Mouse (Mus musculus) limb, embryonic 15.5 days (tissue): Measurements from ENCODE around the gene Gpbar1. TPM values are rescaled to one million over a fixed set of nuclear protein-coding genes. Genes with fewer than 3 reads are reported as not detected.

Source experiments
- ATAC-seq: fragments of 200-750 bp; cut with Nextera tagmentation; 2 replicates; pipeline ENCODE4 v1.8.0; 2017; ENCODE audit warnings: low read depth, moderate TSS enrichment; ENCODE audit not compliant: insufficient number of reproducible peaks, low FRiP score, low TSS enrichment
- H3K27ac ChIP-seq: fragments of 300-500 bp; sonication (generic); 2 replicates; pipeline ENCODE4 v1.5.1; 2015; ENCODE audit warnings: moderate library complexity, mild to moderate bottlenecking, inconsistent platforms
- H3K27me3 ChIP-seq: fragments of 300-500 bp; sonication (generic); 2 replicates; pipeline ENCODE4 v1.6.1; 2015; ENCODE audit warnings: inconsistent platforms
- H3K36me3 ChIP-seq: fragments of 300-500 bp; sonication (generic); 2 replicates; pipeline ENCODE4 v1.6.1; 2015; ENCODE audit warnings: inconsistent platforms
- H3K4me1 ChIP-seq: fragments of 300-500 bp; sonication (generic); 2 replicates; pipeline ENCODE4 v1.6.1; 2015; ENCODE audit warnings: inconsistent platforms
- H3K4me2 ChIP-seq: fragments of 300-500 bp; sonication (generic); 2 replicates; pipeline ENCODE4 v1.6.1; 2015; ENCODE audit warnings: mild to moderate bottlenecking, inconsistent platforms
- H3K4me3 ChIP-seq: fragments of 300-500 bp; sonication (generic); 2 replicates; pipeline ENCODE4 v1.5.1; 2015; ENCODE audit warnings: mild to moderate bottlenecking, inconsistent platforms
- H3K9ac ChIP-seq: fragments of 300-500 bp; sonication (generic); 2 replicates; pipeline ENCODE4 v1.6.1; 2015; ENCODE audit warnings: inconsistent platforms
- H3K9me3 ChIP-seq: fragments of 300-500 bp; sonication (generic); 2 replicates; pipeline ENCODE4 v1.6.1; 2016; ENCODE audit warnings: inconsistent platforms
- WGBS: fragments of 180-500 bp; shearing (Covaris S2); methylation state at CpG from one replicate; pipeline ENCODE4 v1.1.7; 2015; 5-methylcytosine and 5-hydroxymethylcytosine counted together
- polyA plus RNA-seq: library from polyadenylated mRNA; unstranded; fragments of >200 nt; fragmentation: Nextera tagmentation; extraction: Ambion mirVana; gene quantifications from 2 replicates; pipeline ENCODE4 v1.2.1, GENCODE M21; 2015

Gpbar1 gene
- polyA plus RNA-seq, 1 experiment from 2014 or later: 0.18 TPM

DNA sequence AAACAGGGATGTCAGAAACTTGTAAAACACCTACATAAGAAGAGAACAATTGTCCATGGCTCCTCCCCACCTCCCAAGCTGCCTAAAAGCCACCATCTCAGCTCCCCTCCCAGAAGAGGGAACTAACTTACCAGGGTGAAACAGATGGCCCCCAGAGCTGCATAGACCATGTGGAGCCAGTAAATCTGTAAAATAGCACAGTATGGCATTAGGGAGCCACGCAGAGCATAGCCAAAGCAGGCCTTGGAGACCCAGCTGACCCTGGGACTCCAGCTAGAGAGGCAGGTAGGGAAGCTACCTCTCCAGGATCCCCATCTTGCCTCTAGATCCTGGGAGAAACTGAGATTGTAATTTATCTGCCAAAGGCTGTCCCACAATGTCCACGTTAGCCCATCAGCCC lies 11.4 kb downstream of the Gpbar1 start:
- Histone ChIP-seq H3K36me3 (peaks cover 61% of the 10 kb centered on the region), H3K4me1 (peaks cover 38% of the 10 kb centered on the region), H3K4me3 (no peak overlapping the region), H3K9ac (no peak overlapping the region), H3K27me3 (no peaks in the 10 kb centered on the region), H3K4me2 (no peak overlapping the region), H3K27ac (peak overlapping the region; percentile 5; the same call in 1 of the 2 replicates), H3K9me3 (no peaks in the 10 kb centered on the region)
- WGBS: 76% methylated on average over 2 of the region's 2 CpGs
- ATAC-seq: no peak

DNA sequence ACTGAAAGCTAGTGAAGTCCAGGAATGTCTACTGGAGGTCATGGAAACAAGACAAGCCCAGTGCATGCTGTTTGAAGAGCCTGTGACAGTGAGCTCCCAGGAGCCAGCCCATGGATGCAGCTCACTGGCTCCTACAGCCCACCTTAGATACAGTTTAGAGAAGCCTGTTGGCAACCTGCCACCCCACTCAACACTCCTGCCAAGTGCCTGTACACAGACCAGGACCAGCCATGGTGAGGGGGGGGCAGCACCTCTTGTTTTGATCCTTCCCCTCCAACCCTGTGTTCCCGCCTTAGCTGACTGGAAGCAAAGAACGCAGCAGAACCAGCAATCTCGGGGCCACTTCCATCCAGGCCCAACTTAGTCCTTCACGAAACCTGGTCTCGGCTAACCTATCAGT lies 11.8 kb downstream of the Gpbar1 start:
- H3K4me3 ChIP-seq: no peak overlapping the region
- H3K36me3 ChIP-seq: peaks cover 61% of the 10 kb centered on the region
- H3K4me2 ChIP-seq: no peak overlapping the region
- no peaks in the 10 kb centered on the region for H3K27me3 ChIP-seq
- H3K9ac ChIP-seq: no peak overlapping the region
- peaks cover 41% of the 10 kb centered on the region for H3K4me1 ChIP-seq
- H3K9me3 ChIP-seq: no peaks in the 10 kb centered on the region
- WGBS: 78% methylated on average over 5 of the region's 5 CpGs
- peak overlapping the region; percentile 5; the same call in 1 of the 2 replicates for H3K27ac ChIP-seq
- ATAC-seq: no peak

DNA sequence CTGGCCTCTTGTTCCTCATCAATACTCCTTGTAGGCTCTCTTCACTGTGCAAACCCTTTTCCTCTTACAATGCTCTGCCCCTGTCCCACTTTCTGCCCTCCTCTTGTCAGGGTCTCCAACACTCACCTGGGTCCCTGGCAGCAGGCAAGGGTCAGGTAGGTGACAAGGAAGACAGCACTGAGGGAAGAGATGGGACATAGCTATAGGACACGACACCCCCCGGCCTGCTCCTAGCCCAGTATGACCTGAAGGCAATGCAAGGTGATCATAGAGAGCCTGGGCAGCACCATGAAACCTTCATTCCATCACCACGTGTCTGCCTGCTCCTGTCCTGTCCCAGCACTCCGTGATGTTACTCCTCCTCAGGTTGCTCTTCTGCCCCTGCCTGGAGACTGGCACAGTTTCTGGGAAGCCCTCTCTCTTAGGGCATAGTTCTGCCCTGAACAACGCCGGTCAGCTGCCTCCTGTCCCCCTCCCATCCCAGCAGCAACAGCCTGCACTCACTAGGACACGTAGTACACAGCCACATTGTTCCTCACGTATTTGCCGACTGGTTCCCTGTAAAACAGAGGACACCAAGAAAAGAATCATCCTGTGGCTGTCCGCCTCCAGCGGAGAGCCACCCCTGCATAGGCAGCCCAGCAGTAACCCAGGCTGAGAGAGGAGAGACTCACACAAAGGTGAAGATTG lies 14.1 kb downstream of the Gpbar1 start:
- H3K9ac ChIP-seq: no peak overlapping the region
- no peak overlapping the region for H3K27ac ChIP-seq
- H3K4me2 ChIP-seq: no peak overlapping the region
- H3K36me3 ChIP-seq: peaks cover 61% of the 10 kb centered on the region
- H3K9me3 ChIP-seq: no peaks in the 10 kb centered on the region
- no peak overlapping the region for H3K4me3 ChIP-seq
- 86% methylated on average over 11 of the region's 11 CpGs for WGBS
- H3K4me1 ChIP-seq: peaks cover 52% of the 10 kb centered on the region
- no peak for ATAC-seq
- H3K27me3 ChIP-seq: no peaks in the 10 kb centered on the region

DNA sequence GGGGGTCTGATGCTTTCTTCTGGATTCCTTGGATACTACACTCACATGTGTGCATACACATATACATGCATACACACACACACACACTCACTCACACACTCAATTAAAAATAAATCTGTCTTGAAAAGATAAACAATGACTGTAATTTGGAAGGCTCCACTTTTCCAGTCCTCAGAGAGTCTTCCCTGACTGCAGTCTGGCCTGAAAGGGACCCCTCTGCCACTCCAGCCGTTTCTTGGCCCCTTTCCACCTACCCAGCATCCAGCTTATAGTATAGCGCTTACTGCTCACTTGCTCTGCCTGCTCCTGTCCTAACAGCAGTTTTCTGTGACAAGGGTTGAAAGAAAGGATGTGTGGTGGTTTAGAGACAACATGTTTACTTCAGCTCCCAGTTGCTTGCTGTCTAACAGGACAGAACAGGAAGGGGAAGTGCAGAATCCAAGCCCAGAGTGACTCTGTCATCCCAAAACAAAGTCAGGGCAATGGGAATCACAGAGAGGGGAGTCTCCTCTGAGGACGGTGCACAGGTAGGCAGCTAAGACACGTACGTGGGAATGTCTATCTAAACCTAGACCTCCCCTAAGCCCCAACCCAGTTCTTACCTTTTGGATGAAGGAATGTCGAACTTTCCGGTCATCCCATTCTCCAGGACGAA lies 15.1 kb downstream of the Gpbar1 start:
- 84% methylated on average over 8 of the region's 8 CpGs for WGBS
- no peak for ATAC-seq
- no peaks in the 10 kb centered on the region for H3K27me3 ChIP-seq
- no peak overlapping the region for H3K27ac ChIP-seq
- no peak overlapping the region for H3K4me2 ChIP-seq
- no peak overlapping the region for H3K9ac ChIP-seq
- peaks cover 56% of the 10 kb centered on the region for H3K36me3 ChIP-seq
- H3K4me1 ChIP-seq: peaks cover 56% of the 10 kb centered on the region
- no peaks in the 10 kb centered on the region for H3K9me3 ChIP-seq
- no peak overlapping the region for H3K4me3 ChIP-seq

DNA sequence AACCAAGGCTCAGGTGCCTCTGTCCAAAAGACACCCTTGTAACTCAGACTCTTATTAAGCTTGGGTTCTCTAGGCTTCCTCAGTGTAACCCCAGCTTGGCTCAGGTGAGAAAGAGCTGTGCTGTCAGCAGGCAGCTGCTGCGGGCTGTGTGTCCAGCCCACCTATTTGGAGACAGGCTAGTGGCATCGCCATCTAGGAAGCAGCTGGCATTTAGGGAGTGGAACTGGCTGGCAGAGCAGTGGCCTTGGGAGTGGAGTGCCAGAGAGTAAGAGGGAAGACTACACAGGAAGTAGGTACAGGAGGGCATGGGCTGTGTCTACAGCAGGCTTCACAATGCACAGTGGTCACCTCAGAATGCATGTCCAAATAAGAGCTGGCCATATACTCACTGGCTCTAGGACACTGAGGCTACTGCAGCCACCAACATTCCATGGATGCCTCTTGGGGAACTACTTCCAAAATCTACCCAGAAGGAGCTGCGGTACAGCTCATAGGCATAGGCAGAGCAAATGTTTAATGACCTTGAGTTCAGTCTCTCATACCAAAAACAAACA lies 15.8 kb downstream of the Gpbar1 start:
- peaks cover 49% of the 10 kb centered on the region for H3K36me3 ChIP-seq
- no peak overlapping the region for H3K9ac ChIP-seq
- peak overlapping the region; percentile 34; the same call in 1 of the 2 replicates for H3K27ac ChIP-seq
- no peaks in the 10 kb centered on the region for H3K9me3 ChIP-seq
- WGBS: 86% methylated on average over 3 of the region's 3 CpGs
- H3K4me3 ChIP-seq: no peak overlapping the region
- no peaks in the 10 kb centered on the region for H3K27me3 ChIP-seq
- no peak for ATAC-seq
- no peak overlapping the region for H3K4me2 ChIP-seq
- peaks cover 58% of the 10 kb centered on the region for H3K4me1 ChIP-seq

DNA sequence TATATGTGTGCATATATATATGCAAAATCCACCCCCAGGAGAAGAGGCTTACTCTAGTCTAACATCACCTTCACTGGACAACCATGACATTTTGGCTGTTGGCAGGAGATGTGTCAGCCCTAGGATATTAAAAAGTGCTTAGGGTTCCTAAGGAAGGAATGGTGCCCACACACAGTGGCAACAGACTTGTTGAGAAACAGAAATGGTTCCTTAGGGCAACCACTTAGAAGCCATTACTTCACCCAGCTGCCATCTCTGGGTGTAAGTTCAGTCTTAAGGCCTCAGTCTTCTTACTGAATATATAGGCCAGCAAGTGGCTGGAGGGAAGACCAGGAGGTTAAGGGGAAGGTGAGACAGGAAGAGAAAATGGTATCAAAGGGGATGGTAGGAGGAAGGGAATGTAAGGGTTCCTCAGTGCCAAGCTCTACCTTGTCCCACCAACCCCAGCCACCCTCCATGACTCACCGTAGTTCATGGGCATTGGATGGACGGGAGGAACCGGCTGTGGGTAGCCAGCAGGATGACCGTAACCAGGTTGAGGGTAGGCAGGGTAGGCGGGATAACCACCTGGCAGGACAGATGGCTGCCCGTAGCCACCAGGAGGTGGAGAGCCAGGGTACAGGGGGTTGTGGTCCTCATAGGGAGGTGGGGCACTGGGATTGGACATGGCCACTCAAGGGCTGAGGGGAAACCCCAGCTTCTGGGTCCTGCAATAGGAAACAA lies 16.5 kb downstream of the Gpbar1 start:
- H3K9ac ChIP-seq: no peak overlapping the region
- H3K27me3 ChIP-seq: no peaks in the 10 kb centered on the region
- no peaks in the 10 kb centered on the region for H3K9me3 ChIP-seq
- ATAC-seq: no peak
- H3K27ac ChIP-seq: peak overlapping the region; percentile 97
- H3K4me3 ChIP-seq: no peak overlapping the region
- 89% methylated on average over 6 of the region's 6 CpGs for WGBS
- H3K4me2 ChIP-seq: peak overlapping the region; percentile 37
- peaks cover 59% of the 10 kb centered on the region for H3K4me1 ChIP-seq
- peaks cover 42% of the 10 kb centered on the region for H3K36me3 ChIP-seq

DNA sequence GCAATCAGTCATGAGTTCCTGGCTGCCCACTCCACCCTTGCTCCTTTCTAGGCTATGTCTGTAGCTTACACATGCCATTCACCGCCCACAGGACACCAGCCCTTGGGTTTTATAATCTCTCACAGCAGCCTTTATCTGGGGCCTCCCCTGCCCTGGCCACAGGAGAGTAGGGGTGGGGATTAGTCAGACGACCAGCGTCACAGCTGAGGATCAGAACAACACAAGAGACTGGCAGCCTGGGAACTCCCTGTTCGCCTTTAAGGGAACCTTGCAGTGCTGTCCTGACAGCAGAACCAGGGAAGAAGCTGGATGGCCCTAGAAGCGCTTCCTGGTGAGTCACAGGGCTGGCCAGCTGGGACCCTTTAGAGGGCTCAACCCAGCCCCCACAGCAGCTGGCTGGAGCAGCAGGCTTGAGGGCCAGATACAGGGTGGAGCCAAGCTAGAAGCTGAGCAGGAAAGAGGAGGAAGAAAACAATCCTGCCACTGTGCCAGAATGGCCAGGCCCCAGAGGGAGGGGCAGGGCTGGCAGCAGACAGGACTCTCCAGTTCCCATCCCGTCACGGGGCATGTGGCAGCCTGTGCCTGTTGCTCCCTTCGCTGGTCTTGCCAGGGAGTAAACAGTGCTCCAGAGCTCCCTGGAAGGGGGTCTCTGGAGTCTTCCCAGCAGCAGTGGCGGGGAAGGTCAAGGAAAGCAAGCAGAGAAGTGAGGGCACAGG lies 17.3 kb downstream of the Gpbar1 start:
- peaks cover 35% of the 10 kb centered on the region for H3K36me3 ChIP-seq
- peak; percentile 87 for ATAC-seq
- H3K27ac ChIP-seq: peak overlapping the region; percentile 97
- H3K4me3 ChIP-seq: peak overlapping the region; percentile 19
- 11% methylated on average over 9 of the region's 9 CpGs for WGBS
- H3K4me1 ChIP-seq: peaks cover 56% of the 10 kb centered on the region
- H3K9ac ChIP-seq: no peak overlapping the region
- H3K9me3 ChIP-seq: no peaks in the 10 kb centered on the region
- peak overlapping the region; percentile 37 for H3K4me2 ChIP-seq
- H3K27me3 ChIP-seq: no peaks in the 10 kb centered on the region

DNA sequence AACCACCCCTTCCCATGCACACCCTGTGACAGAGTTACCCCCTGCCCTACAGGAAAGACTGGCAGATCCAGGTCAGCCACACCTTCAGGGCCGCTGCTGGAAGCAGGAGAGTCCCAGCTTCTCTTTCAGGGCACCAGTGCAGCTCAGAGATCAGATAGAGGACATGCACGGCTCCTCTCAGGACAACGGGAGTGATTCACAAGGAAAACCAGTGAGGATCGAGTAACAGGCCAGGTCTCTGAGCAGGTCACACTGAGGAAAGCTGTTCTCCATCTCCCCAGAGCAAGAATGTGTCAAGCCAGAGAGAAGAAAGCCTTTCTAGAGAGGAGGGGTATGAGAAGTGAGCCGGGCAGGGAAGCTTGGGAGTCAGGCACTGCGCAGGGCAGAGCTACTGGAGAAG lies 18.1 kb downstream of the Gpbar1 start:
- ATAC-seq: no peak
- Histone ChIP-seq H3K4me3 (no peak overlapping the region), H3K4me1 (peaks cover 62% of the 10 kb centered on the region), H3K9ac (no peak overlapping the region), H3K9me3 (no peaks in the 10 kb centered on the region), H3K36me3 (peaks cover 29% of the 10 kb centered on the region), H3K27me3 (no peaks in the 10 kb centered on the region), H3K4me2 (peak overlapping the region; percentile 37), H3K27ac (peak overlapping the region; percentile 97)
- WGBS: 41% methylated on average over 6 of the region's 6 CpGs

DNA sequence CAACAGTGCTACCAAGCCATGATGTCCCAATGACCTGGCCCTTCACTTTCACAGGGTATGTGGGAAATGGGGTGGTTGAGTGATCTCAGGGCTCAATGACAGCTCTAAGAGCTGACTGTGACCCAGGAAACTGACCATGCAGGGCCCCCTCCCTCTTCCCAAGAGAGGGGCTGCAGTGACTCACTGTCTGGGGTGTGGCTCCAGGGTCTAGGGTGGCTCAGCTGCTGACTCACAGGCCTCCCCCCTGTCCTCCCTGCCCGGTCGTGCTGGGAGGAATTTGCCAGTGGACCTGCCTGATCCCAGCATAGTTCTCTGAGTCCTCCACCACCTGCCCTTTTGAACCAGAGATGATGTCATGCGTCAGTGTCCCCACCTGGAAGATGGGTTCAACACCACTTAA lies 18.9 kb downstream of the Gpbar1 start:
- Histone ChIP-seq H3K27ac (peak overlapping the region; percentile 97), H3K4me1 (peaks cover 70% of the 10 kb centered on the region), H3K9me3 (no peaks in the 10 kb centered on the region), H3K9ac (no peak overlapping the region), H3K4me3 (no peak overlapping the region), H3K4me2 (no peak overlapping the region), H3K36me3 (peaks cover 21% of the 10 kb centered on the region), H3K27me3 (no peaks in the 10 kb centered on the region)
- WGBS: 49% methylated on average over 3 of the region's 3 CpGs
- no peak for ATAC-seq

DNA sequence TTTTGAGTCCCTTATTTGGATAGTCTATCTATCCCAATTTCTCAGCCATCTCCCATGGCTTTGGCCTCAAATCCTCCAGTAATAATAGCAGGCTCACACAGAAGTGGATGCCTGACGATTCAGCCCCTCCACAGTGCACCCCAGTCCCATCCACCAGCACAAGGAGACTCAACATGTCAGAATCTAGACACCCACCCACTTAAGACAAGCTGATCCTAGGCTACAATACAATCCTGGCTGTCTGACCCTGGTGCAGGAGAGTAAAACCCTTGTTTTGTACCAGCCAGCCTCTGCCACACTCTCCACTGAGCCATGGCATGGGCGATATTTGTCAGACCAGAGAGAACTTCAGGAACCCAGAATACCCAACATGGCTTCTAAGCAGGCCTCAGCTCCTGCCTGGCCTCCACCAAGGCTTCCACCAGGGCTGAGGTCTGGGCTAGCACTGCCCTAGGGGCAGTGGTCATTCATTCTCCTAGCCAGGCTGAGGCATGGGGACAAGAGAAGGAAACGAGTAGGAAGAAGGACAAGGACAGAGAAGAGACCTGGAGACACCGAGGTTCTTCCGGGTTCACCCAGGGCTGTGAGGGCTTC lies 19.9 kb downstream of the Gpbar1 start:
- H3K4me1 ChIP-seq: peaks cover 78% of the 10 kb centered on the region
- H3K9me3 ChIP-seq: no peaks in the 10 kb centered on the region
- 80% methylated on average over 5 of the region's 5 CpGs for WGBS
- no peak overlapping the region for H3K4me2 ChIP-seq
- peak overlapping the region; percentile 97 for H3K27ac ChIP-seq
- no peak overlapping the region for H3K9ac ChIP-seq
- peaks cover 11% of the 10 kb centered on the region for H3K36me3 ChIP-seq
- H3K4me3 ChIP-seq: no peak overlapping the region
- ATAC-seq: no peak
- H3K27me3 ChIP-seq: no peaks in the 10 kb centered on the region

DNA sequence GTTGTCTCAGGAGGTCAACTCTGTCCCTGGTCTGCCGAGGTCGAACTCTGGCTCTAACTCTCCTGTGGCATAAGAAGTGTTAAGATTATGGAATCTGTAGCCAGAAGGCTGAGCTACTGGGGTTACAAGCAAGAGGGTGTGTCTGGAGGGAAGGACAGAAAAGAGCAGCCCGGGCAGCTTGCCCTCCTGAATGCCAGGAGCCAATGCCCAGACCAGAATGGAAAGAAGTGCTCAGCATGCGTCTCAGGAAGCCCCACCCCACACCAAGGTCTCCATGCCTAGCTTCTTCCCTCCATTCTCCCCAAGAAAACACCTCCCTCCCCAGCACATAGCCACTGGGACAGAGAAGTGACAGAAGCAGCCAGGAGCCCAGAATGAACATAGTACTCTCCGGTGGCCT lies 20.6 kb downstream of the Gpbar1 start:
- no peak overlapping the region for H3K9ac ChIP-seq
- peaks cover 78% of the 10 kb centered on the region for H3K4me1 ChIP-seq
- WGBS: 44% methylated on average over 5 of the region's 5 CpGs
- H3K4me2 ChIP-seq: no peak overlapping the region
- no peak for ATAC-seq
- H3K9me3 ChIP-seq: no peaks in the 10 kb centered on the region
- no peak overlapping the region for H3K4me3 ChIP-seq
- H3K27me3 ChIP-seq: no peaks in the 10 kb centered on the region
- H3K27ac ChIP-seq: peak overlapping the region; percentile 97
- H3K36me3 ChIP-seq: peaks cover 3% of the 10 kb centered on the region; the same call in 1 of the 2 replicates
